8 mouse cellular contexts compared by ENCODE assay signal in the genomic region with DNA sequence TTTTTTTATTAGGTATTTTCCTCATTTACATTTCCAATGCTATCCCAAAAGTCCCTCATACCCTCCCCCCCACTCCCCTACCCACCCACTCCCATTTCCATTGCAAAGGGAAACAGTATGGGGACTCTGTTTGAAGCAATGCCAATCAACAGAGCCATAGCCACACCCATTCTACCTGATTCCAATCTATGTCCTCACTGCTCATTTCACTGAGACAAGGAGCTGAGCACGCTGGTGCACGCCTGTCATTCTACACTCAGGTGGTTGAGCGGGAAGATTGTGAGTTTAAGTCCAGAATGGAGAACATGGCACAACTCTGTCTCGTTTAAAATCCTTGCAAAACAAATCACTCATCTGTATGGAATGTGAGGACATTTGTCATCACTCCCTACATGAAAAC. TPM values are rescaled to one million over a fixed set of nuclear protein-coding genes. Genes with fewer than 3 reads are reported as not detected.
DNase-seq lines count a peak whose midpoint lies in the region; ATAC-seq and TF ChIP-seq lines count a peak whose summit lies in the region.

No protein-coding gene starts in this region.

- DNase-seq in lung, adult 18-20 months: no peak
- no peak for DNase-seq in layer of hippocampus, adult 2 months (ENCODE audit: low spot score in 2 of 2)
- no peak for DNase-seq in adrenal gland, adult 18-20 months (ENCODE audit: low spot score in 2 of 2)
- DNase-seq in layer of hippocampus, postnatal 14 days (ENCODE audit: low spot score in 2 of 2): no peak

- H3K27ac ChIP-seq in lung, embryonic 16.5 days (ENCODE audit: low read length): no peak overlapping the region
- no peak overlapping the region for H3K27ac ChIP-seq in embryonic facial prominence, embryonic 12.5 days
- H3K27ac ChIP-seq in intestine, postnatal 0 days (ENCODE audit: low read depth, low read length): peak overlapping the region; percentile 73; the same call in 1 of the 2 replicates
- H3K27ac ChIP-seq in neural tube, embryonic 12.5 days: no peak overlapping the region
- no peak overlapping the region for H3K27ac ChIP-seq in layer of hippocampus, adult 2 months

- H3K9ac ChIP-seq in lung, embryonic 16.5 days (ENCODE audit: low read length): no peak overlapping the region
- H3K9ac ChIP-seq in embryonic facial prominence, embryonic 12.5 days: no peak overlapping the region
- H3K9ac ChIP-seq in intestine, postnatal 0 days (ENCODE audit: low read depth, low read length): no peak overlapping the region
- no peak overlapping the region for H3K9ac ChIP-seq in neural tube, embryonic 12.5 days

- peaks cover 16% of the 10 kb centered on the region for H3K4me1 ChIP-seq in lung, embryonic 16.5 days (replicated peaks; ENCODE audit: control insufficient read depth, insufficient read depth, low read length)
- peaks cover 11% of the 10 kb centered on the region for H3K4me1 ChIP-seq in embryonic facial prominence, embryonic 12.5 days
- 0 out of 2 replicates have a peak, but pooled peaks cover 4% of the 10 kb centered on the region for H3K4me1 ChIP-seq in intestine, postnatal 0 days (replicated peaks; ENCODE audit: control insufficient read depth, insufficient read depth, low read length)
- H3K4me1 ChIP-seq in neural tube, embryonic 12.5 days: peaks cover 12% of the 10 kb centered on the region

- no peaks in the 10 kb centered on the region for H3K9me3 ChIP-seq in lung, embryonic 16.5 days (ENCODE audit: control insufficient read depth, low read length)
- H3K9me3 ChIP-seq in embryonic facial prominence, embryonic 12.5 days: no peaks in the 10 kb centered on the region
- H3K9me3 ChIP-seq in intestine, postnatal 0 days (ENCODE audit: control insufficient read depth): no peaks in the 10 kb centered on the region
- H3K9me3 ChIP-seq in neural tube, embryonic 12.5 days: no peaks in the 10 kb centered on the region

- WGBS in lung, embryonic 16.5 days: 42% methylated on average over 4 of the region's 4 CpGs
- WGBS in embryonic facial prominence, embryonic 12.5 days: 47% methylated on average over 4 of the region's 4 CpGs
- 42% methylated on average over 4 of the region's 4 CpGs for WGBS in intestine, postnatal 0 days
- WGBS in neural tube, embryonic 12.5 days: 57% methylated on average over 4 of the region's 4 CpGs

- H3K36me3 ChIP-seq in lung, embryonic 16.5 days (ENCODE audit: control insufficient read depth, insufficient read depth, low read length): no peaks in the 10 kb centered on the region; the same call in 1 of the 2 replicates
- H3K36me3 ChIP-seq in embryonic facial prominence, embryonic 12.5 days: peaks cover 22% of the 10 kb centered on the region
- H3K36me3 ChIP-seq in intestine, postnatal 0 days (ENCODE audit: control insufficient read depth, insufficient read depth): peaks cover 19% of the 10 kb centered on the region; the same call in 1 of the 2 replicates
- peaks cover 20% of the 10 kb centered on the region for H3K36me3 ChIP-seq in neural tube, embryonic 12.5 days

- no peak for TF ChIP-seq CTCF in intestine, postnatal 0 days (IDR thresholded peaks at IDR 0.05; ENCODE audit: low read depth)
- no peak for TF ChIP-seq CTCF in layer of hippocampus, adult 2 months (conservative IDR thresholded peaks at IDR 0.05)

- ATAC-seq in lung, embryonic 16.5 days (ENCODE audit: low read depth): no peak
- ATAC-seq in embryonic facial prominence, embryonic 12.5 days (ENCODE audit: insufficient number of reproducible peaks, insufficient read depth, low FRiP score, low TSS enrichment): no peak
- ATAC-seq in intestine, postnatal 0 days: peak; percentile 44; the same call in 1 of the 2 replicates
- ATAC-seq in neural tube, embryonic 12.5 days (ENCODE audit: low FRiP score, low read depth): no peak

- peak overlapping the region; percentile 91 for H3K4me2 ChIP-seq in lung, embryonic 16.5 days (ENCODE audit: low read depth, low read length)
- peak overlapping the region; percentile 91 for H3K4me2 ChIP-seq in embryonic facial prominence, embryonic 12.5 days (replicated peaks)
- peak overlapping the region; percentile 91 for H3K4me2 ChIP-seq in intestine, postnatal 0 days (replicated peaks; ENCODE audit: low read depth)
- H3K4me2 ChIP-seq in neural tube, embryonic 12.5 days (replicated peaks): peak overlapping the region; percentile 85; the same call in 1 of the 2 replicates

- H3K4me3 ChIP-seq in lung, embryonic 16.5 days (ENCODE audit: low read length): peak overlapping the region; percentile 70
- H3K4me3 ChIP-seq in embryonic facial prominence, embryonic 12.5 days: peak overlapping the region; percentile 67; the same call in 1 of the 2 replicates
- H3K4me3 ChIP-seq in intestine, postnatal 0 days (ENCODE audit: low read depth, low read length): no peak overlapping the region
- no peak overlapping the region for H3K4me3 ChIP-seq in neural tube, embryonic 12.5 days
- no peak overlapping the region for H3K4me3 ChIP-seq in layer of hippocampus, adult 2 months

- no peaks in the 10 kb centered on the region for H3K27me3 ChIP-seq in lung, embryonic 16.5 days (ENCODE audit: control insufficient read depth, insufficient read depth, low read depth, low read length)
- no peaks in the 10 kb centered on the region for H3K27me3 ChIP-seq in embryonic facial prominence, embryonic 12.5 days
- H3K27me3 ChIP-seq in intestine, postnatal 0 days (replicated peaks; ENCODE audit: control insufficient read depth, insufficient read depth, low read length): no peaks in the 10 kb centered on the region
- H3K27me3 ChIP-seq in neural tube, embryonic 12.5 days (replicated peaks): no peaks in the 10 kb centered on the region

RNA-seq across cellular contexts. Expression of gene Mrm2, which starts 0.8 kb away (rescaled TPM):
- 18.1 and 21.1 TPM in 2 replicates for polyA plus RNA-seq in lung, embryonic 16.5 days (2015; fragmentation: Nextera tagmentation; extraction: Ambion mirVana)
- polyA plus RNA-seq in embryonic facial prominence, embryonic 12.5 days (2016; fragmentation: Nextera tagmentation; extraction: Ambion mirVana): 24.0 and 24.9 TPM in 2 replicates
- 11.2 and 13.7 TPM in 2 replicates for polyA plus RNA-seq in intestine, postnatal 0 days (2015; fragmentation: Nextera tagmentation; extraction: Ambion mirVana)
- 18.1 and 18.6 TPM in 2 replicates for polyA plus RNA-seq in neural tube, embryonic 12.5 days (2016; fragmentation: Nextera tagmentation; extraction: Ambion mirVana)
- 10 to 100 TPM in 1 of 2 experiments, 1 to 10 TPM in 1; 9.1 to 10.0 TPM for total RNA-seq in layer of hippocampus, adult 2 months (2021)
- 10 to 100 TPM; 13.3 to 14.8 TPM for total RNA-seq in adrenal gland, adult 18-20 months (2021)
- total RNA-seq in layer of hippocampus, postnatal 14 days (2021): 10 to 100 TPM in 1 of 2 experiments, 1 to 10 TPM in 1; 7.3 to 10.1 TPM

RNA-seq across cellular contexts. Expression of gene Nudt1, which starts 11.1 kb away (rescaled TPM):
- 49.7 and 53.6 TPM in 2 replicates for polyA plus RNA-seq in lung, embryonic 16.5 days (2015; fragmentation: Nextera tagmentation; extraction: Ambion mirVana)
- polyA plus RNA-seq in embryonic facial prominence, embryonic 12.5 days (2016; fragmentation: Nextera tagmentation; extraction: Ambion mirVana): 48.1 and 50.6 TPM in 2 replicates
- 28.9 and 34.7 TPM in 2 replicates for polyA plus RNA-seq in intestine, postnatal 0 days (2015; fragmentation: Nextera tagmentation; extraction: Ambion mirVana)
- 41.6 and 43.3 TPM in 2 replicates for polyA plus RNA-seq in neural tube, embryonic 12.5 days (2016; fragmentation: Nextera tagmentation; extraction: Ambion mirVana)
- 1 to 10 TPM; 3.7 to 3.8 TPM for total RNA-seq in layer of hippocampus, adult 2 months (2021)
- 10 to 100 TPM; 13.5 to 17.6 TPM for total RNA-seq in adrenal gland, adult 18-20 months (2021)
- 1 to 10 TPM; 5.1 to 5.2 TPM for total RNA-seq in layer of hippocampus, postnatal 14 days (2021)

RNA-seq across cellular contexts. Expression of gene Mad1l1, which starts 11.2 kb away (rescaled TPM):
- 50.4 and 54.1 TPM in 2 replicates for polyA plus RNA-seq in lung, embryonic 16.5 days (2015; fragmentation: Nextera tagmentation; extraction: Ambion mirVana)
- 56.3 TPM in 2 replicates for polyA plus RNA-seq in embryonic facial prominence, embryonic 12.5 days (2016; fragmentation: Nextera tagmentation; extraction: Ambion mirVana)
- polyA plus RNA-seq in intestine, postnatal 0 days (2015; fragmentation: Nextera tagmentation; extraction: Ambion mirVana): 10.3 and 11.1 TPM in 2 replicates
- 44.1 TPM in 2 replicates for polyA plus RNA-seq in neural tube, embryonic 12.5 days (2016; fragmentation: Nextera tagmentation; extraction: Ambion mirVana)
- 10 to 100 TPM; 14.3 to 18.1 TPM for total RNA-seq in layer of hippocampus, adult 2 months (2021)
- total RNA-seq in adrenal gland, adult 18-20 months (2021): 10 to 100 TPM; 11.4 to 12.9 TPM
- 10 to 100 TPM; 18.2 to 18.8 TPM for total RNA-seq in layer of hippocampus, postnatal 14 days (2021)

RNA-seq across cellular contexts. Expression of gene Snx8, which starts 56.5 kb away (rescaled TPM):
- 19.1 and 19.8 TPM in 2 replicates for polyA plus RNA-seq in lung, embryonic 16.5 days (2015; fragmentation: Nextera tagmentation; extraction: Ambion mirVana)
- polyA plus RNA-seq in embryonic facial prominence, embryonic 12.5 days (2016; fragmentation: Nextera tagmentation; extraction: Ambion mirVana): 21.4 and 21.5 TPM in 2 replicates
- 67.5 and 89.0 TPM in 2 replicates for polyA plus RNA-seq in intestine, postnatal 0 days (2015; fragmentation: Nextera tagmentation; extraction: Ambion mirVana)
- polyA plus RNA-seq in neural tube, embryonic 12.5 days (2016; fragmentation: Nextera tagmentation; extraction: Ambion mirVana): 18.2 and 19.1 TPM in 2 replicates
- total RNA-seq in layer of hippocampus, adult 2 months (2021): 10 to 100 TPM in 1 of 2 experiments, 1 to 10 TPM in 1; 9.8 to 12.1 TPM
- total RNA-seq in adrenal gland, adult 18-20 months (2021): 10 to 100 TPM; 13.8 to 13.9 TPM
- total RNA-seq in layer of hippocampus, postnatal 14 days (2021): 10 to 100 TPM; 13.1 to 13.3 TPM

Comparison
In these comparisons a context has a peak if more than half of its experiments do, and no peak if none do; other contexts are left out.
1. H3K4me3 ChIP-seq: peak in lung, embryonic 16.5 days (single experiment) and embryonic facial prominence, embryonic 12.5 days (single experiment); none in intestine, postnatal 0 days (single experiment), neural tube, embryonic 12.5 days (single experiment) and layer of hippocampus, adult 2 months (single experiment).
2. Peak in every context shown above with its lines, with median percentiles within 50 percentile points of each other: H3K4me2 ChIP-seq.